Mouse (Mus musculus): ENCODE data around the gene Spata45.
"Not testable (repeated sequence)": the region's sequence is repeated elsewhere in the genome, so short reads cannot be mapped to it uniquely, and the experiment has no call there.

Spata45 gene

DNA sequence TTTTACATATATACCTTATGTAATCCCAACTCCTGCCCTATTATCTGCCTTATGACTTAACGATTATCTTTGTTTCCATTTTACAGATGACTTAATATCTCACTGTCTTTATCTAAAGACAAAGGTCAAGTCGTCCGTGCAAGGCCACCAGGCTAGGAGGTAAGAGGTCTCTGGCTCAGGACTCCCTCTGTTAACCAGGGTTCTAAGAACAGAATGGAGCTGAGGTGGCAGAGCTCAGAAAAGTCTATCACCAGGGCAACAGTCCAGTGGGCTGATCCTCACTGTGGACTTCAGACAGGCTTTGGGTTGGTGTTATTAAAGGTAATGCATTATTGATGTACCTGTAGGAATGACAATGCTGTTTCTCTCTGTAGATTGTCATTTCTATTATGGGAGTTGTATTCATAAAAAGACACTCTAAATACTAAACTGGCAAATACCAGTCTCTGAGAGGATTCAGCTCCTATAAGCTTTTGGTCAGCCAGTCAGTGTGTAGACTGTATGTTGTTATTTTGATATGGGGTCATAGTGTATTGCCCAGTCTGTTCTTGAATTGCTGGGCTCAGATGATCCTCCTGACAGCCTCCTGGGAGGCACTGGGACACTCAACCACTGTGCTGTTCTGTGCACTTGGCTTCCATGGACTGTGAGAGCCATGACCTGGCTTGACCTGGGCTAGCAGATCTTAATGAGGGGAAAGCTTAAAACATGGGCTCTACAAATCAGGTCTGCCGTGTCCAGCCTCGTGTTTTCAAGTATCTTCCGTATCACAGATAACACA lies at the start of gene Spata45:
TSS of gene Spata45 (plus strand) at position 86 of the 781 bp plus-strand sequence.
- DNase-seq (ENCODE audit: low spot score in 2 of 2): no peak

DNA sequence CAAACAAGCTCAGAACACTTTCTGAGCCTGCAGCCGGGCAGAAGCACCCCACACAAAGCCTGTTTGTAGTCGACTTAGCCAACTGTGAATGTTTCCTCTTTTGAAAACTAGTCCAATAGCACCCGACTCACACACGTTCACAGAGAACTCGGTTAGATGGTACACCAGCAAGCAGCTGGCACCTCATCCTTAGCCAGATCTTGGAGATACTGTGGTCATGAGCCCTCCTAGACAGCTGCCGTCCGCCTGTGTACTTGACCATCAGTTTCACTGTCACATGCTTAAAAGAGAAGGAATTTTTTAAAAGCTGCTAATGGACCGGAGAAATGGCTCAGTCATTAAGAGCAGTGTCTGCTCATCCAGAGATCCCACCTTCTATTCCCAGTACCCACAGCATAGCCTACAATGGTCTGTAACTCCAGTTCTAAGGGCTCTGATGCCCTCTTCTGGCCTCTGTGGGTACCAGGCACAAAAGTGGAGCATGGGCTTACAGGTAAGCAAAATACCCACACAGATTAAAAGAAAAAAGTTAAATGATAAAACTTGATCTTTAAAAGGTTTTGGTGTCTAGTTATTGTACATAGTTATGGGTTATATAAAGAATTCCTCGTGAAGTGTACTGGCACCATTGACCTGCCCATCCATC lies 46.9 kb upstream of the Spata45 start:
- DNase-seq (ENCODE audit: low spot score in 2 of 2): no peak

DNA sequence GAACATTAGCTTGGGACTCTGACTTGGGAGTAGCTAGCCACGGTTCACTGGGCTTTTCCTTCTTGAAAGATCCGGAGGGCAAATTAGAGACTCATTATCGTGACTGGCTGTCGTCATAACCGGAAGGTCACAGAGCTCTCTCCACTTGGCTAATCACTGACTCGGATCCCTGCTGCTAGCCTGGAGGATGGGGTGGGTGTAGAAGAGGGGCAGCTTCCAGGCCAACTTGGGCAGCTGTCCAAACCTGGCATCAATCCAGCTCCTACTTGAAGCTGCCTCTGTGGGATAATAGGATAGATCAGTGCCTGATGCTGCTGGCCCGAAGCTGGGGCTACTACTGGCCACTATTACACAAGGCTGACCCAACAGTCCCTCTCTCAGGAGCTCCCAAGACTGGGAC lies 40.9 kb upstream of the Spata45 start:
- peak; percentile 72 to 77 for DNase-seq (ENCODE audit: low spot score in 2 of 2)

DNA sequence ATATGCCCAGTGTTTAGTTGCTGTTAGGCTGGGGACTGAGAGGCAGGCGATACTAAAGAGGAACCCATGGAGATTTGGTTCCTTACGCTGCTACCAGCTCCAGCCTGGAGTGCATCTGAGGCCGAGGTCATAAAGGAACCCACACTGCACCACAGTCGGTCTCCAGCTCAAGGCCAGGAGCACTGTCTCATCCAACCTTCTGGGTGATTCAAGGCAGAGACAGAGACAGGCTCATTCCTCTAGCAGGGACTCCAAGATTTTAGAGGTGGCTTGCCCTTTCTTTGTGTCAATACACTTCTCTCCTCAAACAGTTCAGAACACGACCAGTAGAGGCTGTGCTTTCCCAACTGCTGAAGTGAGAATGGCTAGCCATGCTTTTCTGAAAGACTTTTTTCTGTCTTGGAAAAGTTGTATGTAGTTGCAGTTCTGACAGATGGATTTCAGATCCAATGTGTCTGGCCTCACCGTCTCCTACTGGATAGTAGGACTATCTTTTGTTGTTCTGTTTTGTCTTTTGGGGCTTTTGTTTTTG lies 40.0 kb upstream of the Spata45 start:
- no peak for DNase-seq (ENCODE audit: low spot score in 2 of 2)

DNA sequence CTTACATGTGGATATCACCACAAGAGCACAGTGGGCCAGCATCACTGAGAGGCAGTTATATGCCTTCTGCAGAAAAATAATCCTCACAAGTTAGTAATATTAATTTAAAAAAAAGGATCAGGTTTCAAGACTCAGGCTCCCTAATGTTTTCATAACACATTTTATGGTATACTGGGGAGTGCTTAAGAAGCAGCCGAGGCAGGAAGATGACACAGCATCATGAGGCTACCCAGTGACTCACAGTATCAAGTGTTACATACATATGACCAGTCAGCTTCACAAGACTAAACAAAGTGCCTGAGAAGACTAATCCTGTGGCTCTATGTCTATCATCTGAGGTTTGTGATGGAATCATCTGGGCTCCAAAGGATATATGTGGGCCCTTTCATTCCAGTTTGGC lies 38.4 kb upstream of the Spata45 start:
- no peak for DNase-seq (ENCODE audit: low spot score in 2 of 2)

DNA sequence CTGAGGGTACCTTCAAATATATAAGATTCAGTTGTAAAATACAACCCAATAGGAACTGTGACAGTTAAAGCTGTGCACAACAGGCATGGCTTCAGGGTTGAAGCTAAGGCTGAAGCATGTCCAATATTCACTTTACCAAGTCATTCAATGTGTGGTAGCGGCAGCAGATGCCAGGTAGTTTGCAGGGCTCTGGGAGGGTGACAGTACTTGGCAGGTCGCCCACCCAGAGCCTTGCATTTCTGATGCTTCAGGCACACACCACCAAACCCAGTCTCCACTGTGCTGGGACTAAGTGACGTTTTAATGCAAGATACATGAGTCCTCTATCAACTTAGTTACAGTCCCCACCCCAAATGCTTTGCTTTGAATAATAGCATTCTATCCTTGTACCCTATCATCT lies 35.8 kb upstream of the Spata45 start:
- DNase-seq (ENCODE audit: low spot score in 2 of 2): no peak

DNA sequence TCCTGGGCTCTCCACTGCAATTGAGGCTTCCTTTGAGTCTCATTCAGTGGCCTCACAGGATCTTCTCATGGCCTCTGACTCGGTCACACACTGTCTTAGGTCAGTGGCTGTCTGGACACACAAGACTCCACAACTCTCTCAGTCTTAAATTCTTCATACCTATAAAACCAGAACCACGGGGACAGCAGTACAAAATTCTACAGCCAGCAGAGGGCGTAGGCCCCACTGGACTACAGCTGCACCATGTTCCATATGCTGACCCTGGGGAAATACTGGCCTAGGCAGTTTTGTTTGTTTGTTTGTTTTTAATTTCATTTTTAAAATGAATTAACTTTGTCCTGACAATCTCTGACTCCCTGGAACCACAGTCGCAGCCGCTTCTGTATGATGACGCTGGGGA lies 34.2 kb upstream of the Spata45 start:
- DNase-seq (ENCODE audit: low spot score in 2 of 2): no peak

DNA sequence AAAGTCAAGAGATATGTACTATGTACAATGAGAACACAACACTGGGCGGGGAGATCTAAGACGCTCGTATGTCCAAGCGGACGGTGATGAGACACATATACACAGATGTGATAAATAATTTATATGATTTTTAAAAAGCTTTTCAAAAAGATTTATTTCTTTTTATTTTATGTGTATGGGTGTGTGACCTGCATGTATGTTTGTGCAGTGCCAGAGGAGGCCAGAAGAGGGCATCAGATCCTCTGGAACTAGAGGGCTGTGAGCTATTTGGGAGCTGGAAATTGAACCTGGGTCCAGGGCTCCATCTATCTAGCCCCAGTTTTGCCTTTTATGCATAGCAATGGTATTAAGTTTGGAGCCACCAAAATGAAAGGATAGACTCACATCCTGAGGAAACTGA lies 27.7 kb upstream of the Spata45 start:
- DNase-seq (ENCODE audit: low spot score in 2 of 2): no peak

DNA sequence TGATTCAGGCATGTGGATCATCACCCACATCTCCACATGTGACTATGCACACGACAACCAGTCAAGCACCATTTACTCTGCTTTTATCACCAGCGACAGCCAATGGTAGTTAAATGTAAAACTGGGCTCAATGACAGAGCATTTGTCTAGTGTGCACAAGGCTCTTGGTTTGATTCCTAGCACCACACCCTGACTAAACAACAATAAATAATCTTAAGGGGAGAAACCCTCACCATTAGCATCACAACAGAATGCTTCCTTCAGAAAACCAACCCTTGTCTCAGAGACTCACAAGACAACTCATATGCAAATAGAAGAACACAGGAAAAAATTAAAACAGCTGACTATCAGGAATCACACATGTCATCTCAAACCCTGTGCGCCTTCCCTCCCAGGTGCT lies 22.2 kb upstream of the Spata45 start:
- no peak for DNase-seq (ENCODE audit: low spot score in 2 of 2)

DNA sequence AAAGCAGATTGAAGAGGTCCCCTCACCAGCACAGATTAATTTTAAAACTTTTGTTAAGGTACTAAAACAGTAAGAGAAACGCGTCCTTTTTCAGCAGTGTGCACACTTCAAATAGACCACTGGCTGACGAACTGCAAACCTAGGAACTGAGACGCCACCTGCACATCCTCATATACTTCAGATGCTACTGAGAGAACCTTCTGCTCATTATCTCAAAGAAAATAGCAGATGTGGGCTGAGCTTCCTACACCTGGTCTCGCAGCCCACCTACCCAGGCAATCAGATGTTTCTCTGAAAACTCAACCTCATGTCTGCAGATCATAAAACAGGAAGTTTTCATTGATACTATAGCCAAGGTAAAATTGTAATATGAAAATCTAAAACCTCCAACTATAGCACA lies 16.6 kb upstream of the Spata45 start:
- no peak for DNase-seq (ENCODE audit: low spot score in 2 of 2)

DNA sequence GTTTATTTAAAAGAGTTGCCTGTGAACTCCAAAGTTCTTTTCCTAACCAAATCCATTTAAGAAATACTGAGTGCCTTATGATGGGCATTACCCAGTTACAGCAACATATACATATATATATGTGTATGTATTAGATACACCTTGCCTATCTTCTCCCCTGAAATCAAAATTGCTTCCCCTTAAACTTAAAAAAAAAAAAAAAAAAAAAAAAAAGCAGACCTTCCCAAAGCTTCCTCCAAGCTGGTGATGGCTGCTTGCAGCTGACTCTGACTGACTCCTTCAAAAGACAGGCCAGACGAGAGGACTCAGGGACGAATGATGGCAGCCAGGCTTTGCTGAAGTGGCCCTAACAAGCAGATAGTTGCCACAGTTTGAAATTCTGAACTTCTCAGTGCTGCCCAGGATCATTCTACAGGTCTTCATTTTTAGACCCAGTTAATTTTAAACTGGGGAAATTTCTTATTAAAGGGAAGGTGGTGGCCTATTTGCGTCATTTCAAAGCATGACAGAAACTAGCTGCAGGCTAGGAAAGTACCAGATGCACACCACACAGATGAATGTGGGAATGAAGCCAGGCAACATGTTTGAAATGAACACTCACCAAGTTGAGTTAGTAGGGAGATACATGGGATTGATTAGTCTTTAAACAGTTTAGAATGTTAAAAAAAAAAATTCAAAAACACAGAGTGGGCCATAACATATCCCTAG lies 16.1 kb upstream of the Spata45 start:
- no peak for DNase-seq (ENCODE audit: low spot score in 2 of 2)

DNA sequence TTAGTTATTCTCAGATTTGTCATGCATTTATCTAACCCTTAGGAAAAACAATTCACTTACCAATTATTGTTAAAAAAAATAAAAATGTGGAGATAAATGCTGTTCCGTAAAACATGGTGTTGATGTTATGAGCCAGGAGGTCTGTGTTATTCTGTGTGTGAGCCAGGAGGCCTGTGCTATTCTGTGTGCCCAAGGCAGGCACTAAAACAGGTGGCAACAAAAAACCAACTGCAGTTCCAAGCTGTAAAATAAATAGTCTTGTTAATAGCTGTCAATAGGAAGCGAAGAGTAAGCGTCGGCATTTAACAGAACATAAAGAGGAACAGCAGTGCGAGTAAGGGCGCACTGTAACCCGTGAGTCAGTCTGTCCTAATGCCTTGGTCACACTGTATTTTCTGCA lies 15.4 kb upstream of the Spata45 start:
- no peak for DNase-seq (ENCODE audit: low spot score in 2 of 2)

DNA sequence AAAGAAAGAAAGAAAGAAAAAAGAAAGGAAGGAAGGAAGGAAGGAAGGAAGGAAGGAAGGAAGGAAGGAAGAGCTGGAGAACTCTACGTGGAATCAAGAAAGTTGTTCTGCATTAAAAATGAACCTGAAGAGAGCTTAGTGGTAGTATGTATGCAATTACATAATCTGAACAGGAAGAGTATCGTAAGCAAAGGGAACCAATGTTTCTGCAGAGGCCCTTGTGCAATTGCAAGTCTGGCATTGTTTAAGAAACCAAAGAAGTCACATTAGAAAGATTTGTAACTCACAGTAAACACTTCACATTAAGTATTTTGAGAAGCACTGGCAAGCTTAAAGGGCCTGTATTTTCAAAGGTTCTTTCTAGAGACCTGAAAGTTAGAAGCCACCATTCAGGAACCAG lies 13.3 kb upstream of the Spata45 start:
- DNase-seq (ENCODE audit: low spot score in 2 of 2): no peak

DNA sequence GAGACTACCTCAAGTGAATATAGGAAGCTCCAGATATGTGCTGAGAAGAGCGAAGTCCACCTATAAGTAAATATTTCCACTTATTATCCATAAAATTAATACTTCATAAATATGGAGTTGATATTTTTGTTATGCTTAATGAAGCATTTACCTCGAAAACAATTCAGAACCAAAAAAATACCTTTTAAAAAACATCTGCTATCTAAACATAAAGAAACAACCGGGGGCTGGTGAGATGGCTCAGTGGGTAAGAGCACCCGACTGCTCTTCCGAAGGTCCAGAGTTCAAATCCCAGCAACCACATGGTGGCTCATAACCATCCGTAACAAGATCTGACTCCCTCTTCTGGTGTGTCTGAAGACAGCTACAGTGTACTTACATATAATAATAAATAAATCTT lies 12.6 kb upstream of the Spata45 start:
- DNase-seq (ENCODE audit: low spot score in 2 of 2): not testable (repeated sequence)

DNA sequence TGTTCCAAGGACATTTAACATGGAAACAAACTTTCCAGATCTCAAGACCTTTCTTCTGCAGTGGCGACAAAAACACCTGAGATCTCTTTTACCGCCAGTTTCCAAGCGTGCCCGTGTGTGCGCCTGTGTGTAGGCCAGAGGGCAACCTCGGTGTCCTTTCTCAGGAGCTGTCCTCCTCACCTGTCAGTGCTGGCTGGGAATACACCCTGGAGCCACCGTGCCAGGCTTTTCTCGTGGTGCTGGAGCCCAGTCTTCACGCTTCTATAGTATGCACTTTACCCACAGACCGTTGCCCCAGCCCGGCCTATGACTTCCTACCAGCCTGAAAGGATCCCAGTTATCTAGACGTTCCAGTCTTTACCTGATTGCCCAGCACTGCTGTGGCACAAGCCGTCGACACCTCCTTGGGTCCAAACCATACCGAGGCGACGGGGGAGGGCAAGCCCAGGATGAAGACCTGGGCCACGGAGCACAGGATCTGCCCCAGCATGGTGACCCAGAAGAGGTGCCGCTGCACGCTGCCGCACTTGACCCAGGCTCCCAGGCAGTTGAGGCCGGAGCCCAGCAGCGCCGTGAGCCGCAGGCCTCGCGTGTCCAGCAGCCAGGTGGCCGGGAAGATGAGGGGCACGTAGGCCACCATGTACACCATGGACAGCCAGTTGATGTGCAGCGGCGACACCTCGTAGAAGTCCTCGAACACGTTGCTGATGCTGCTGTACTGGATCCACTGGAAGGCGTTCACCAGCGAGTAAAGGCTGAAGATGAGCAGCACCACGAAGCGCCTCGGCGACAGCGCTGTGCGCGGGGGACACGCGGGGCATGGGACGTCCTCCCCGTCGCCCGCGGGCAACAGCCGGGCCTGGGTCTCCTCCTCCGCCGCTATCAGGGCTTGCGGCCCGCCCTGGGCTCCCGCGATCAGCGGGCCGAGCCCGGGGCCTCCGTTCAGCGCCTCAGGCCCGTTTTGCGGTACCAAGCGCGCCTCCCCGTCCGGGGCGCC lies 11.1 kb upstream of the Spata45 start:
- peak; percentile 48 to 53 for DNase-seq (ENCODE audit: low spot score in 2 of 2)

DNA sequence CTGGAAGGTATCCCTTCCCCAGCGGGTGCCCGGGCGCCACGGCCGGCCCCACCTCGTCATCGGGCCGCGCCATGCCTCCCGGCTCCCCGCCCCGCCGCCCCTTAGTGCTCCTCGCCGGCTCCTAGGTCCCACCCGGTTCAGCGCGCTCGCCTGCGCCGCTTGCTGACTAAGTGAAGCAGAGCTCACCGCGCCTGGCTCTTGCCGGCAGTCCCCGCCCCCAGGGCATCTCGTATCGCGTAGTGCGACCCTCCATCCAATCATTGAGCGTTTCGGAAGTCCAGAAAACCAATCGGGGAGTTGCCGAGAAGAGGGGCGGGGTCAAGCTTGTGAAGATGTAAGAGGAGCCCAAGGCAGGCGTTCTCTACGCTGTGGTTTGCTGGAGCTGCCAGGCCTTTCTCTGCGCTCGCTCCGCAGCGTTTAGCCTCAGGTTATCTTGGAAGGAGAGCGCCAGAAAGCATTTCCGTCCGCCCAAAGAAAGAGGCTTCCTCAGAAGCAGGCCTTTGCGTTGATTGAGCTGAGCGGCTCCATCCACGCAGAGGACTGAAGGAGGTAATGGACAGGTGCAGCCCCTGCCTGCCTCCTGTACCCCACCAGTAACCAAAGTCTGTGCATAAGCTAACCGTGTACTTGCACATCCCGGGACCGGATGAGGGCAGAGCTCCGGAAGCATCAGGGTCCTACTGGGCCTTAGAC lies 10.3 kb upstream of the Spata45 start, which contains the start of gene Flvcr1:
TSS of gene Flvcr1 (minus strand) at position 138 of the 693 bp plus-strand sequence.
- peak; percentile 99 to 100 for DNase-seq (ENCODE audit: low spot score in 2 of 2)

DNA sequence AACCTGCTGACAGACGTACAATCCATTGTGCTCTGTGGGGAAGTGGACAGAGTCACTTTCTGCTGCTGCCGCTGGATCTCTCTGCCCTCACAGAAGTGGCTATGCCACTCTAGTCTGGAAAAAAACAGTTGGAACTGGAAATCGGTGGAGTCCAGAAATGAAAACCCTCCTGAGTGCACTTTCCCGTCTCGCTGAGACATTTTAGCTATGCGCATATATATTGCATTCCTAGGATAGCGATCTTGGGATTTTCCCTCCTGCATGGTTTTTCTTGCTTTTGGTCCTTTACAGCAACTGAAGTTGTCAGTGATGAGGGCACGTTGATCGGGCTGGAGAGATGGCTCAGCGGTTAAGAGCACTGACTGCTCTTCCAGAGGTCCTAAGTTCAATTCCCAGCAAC lies 6.3 kb upstream of the Spata45 start:
- no peak for DNase-seq (ENCODE audit: low spot score in 2 of 2)

DNA sequence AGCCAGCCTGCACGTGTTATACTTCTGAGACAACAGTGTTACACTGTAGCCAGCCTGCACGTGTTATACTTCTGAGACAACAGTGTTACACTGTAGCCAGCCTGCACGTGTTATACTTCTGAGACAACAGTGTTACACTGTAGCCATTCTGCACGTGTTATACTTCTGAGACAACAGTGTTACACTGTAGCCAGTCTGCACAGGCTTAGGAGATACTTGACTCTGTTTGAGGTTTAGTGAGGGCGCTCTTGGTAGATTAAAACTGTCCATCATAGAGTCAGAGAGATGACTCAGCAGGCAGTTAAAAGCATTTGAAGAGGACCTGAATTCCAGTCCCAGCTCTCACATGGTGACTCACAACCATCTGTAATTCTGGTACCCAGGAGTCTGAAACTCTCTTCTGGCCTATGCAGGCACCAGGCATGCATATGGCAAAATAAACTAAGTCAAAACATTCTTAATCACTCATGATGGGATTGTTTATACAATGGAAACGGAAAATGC lies 5.5 kb upstream of the Spata45 start:
- DNase-seq (ENCODE audit: low spot score in 2 of 2): not testable (repeated sequence)

DNA sequence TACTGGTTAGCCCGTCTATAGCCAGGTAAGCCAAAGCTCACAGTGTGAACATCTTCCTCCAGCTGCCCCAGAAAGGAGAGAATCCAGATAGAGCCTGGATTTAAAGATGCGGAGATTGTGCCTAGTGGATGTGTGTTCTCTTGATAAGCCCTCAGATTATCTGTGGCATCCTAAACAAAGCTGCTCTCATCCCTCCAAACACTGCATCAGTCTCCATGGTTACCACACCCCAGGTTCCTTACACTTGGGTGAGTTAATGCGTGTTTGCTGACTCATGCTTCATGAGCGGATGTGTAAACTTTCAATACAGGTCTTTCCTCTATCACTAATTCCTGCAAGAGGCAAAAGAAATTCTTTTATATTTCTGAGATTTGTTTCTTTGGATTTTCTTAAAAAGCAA lies 790 bp upstream of the Spata45 start:
- DNase-seq (ENCODE audit: low spot score in 2 of 2): no peak

DNA sequence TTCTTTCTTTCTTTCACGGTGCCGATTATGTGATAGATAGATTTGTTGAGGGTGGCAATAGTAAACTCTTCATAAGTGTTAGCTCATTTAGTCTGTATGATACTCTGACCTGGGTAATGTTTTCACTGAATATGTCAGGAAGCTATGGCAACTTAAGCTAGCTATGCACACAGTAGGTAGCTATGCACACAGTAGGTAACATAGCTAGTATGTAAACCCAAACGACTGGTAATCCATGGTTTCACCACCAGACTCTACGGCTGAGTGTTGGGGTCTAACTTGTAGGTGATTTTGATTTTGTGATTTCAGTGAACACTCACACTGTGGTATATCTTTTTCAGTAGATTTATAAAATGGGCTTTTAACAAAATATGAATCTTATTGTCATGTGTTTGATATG lies 1.6 kb downstream of the Spata45 start:
- no peak for DNase-seq (ENCODE audit: low spot score in 2 of 2)

All from right cerebral cortex, postnatal 10 days (tissue).